ENCODE assay signal across 24 mouse cellular contexts in the genomic region with DNA sequence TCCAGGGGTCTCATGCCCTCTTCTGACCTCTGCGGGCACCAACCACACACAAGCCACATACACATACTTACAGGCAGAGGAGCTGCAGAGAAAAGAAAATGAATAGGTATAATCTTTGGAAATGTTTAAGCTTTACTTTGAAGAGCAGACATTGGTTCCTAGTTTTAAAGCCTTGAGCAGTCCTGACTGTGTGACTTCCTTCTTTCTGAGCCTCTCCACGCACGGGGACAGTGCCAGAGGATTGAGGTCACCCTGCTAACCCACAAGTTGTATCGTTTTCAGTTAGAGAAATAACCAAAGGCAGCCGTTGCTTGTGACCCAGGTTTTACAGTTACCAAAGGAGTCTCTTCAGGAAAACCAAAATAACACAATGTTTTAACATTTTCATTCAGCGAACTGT. TPM values are rescaled to one million over a fixed set of nuclear protein-coding genes. Genes with fewer than 3 reads are reported as not detected.
DNase-seq lines count a peak whose midpoint lies in the region; ATAC-seq and TF ChIP-seq lines count a peak whose summit lies in the region.
"Had no signal": no experiment of that assay in that cellular context is flagged by ENCODE, and none has a peak within 500 bp of the region (broad histone marks: within the 10 kb centered on the region; RNA-seq: fewer than 3 reads in every experiment).

No protein-coding gene starts in this region.

- TF ChIP-seq POLR2A in MEL (IDR thresholded peaks at IDR 0.05; ENCODE audit: control insufficient read depth in 1 of 2, insufficient read depth in 1 of 2, low read depth in 1 of 2, low read length in 2 of 2, poor library complexity in 1 of 2): no peak

- peaks cover 0 to 1% of the 10 kb centered on the region in 2 experiments; a peak in 1 of 4 replicates for H3K36me3 ChIP-seq in MEL (ENCODE audit: control insufficient read depth in 1 of 2, insufficient read depth in 2 of 2, low read length in 2 of 2)
- peaks cover 36% of the 10 kb centered on the region for H3K36me3 ChIP-seq in macrophage (ENCODE audit: inconsistent target)
- H3K36me3 ChIP-seq: forebrain, embryonic 15.5 days had no signal

- H3K27ac ChIP-seq in MEL (ENCODE audit: control insufficient read depth, low read depth, low read length) (peak overlapping the region; percentile 11; the same call in 1 of the 2 replicates), macrophage (peak overlapping the region; percentile 65)
- H3K27ac ChIP-seq: embryonic facial prominence, embryonic 10.5 days; embryonic facial prominence, embryonic 13.5 days; forebrain, embryonic 12.5 days; forebrain, embryonic 15.5 days; hindbrain, embryonic 14.5 days; hindbrain, postnatal 0 days had no signal

- ATAC-seq in common myeloid progenitor, adult 5-6 weeks (replicated peaks; ENCODE audit: low read depth, poor library complexity, severe bottlenecking): peak; percentile 79
- no peak for ATAC-seq in cerebellum, adult (ENCODE audit: insufficient number of reproducible peaks, low FRiP score, low TSS enrichment)
- ATAC-seq: CD4-positive, CD25-positive, alpha-beta regulatory T cell, adult 4 months; forebrain, embryonic 15.5 days; hindbrain, postnatal 0 days; intestine, postnatal 0 days had no signal

- 3% methylated on average over 6 of the region's 6 CpGs for WGBS in macrophage (ENCODE audit: missing documents)

- peak; percentile 57 for DNase-seq in MEL (ENCODE audit: low read depth, low spot score)
- no peak for DNase-seq in cerebellum, postnatal 14 days
- DNase-seq in spleen, postnatal 36 days (ENCODE audit: low spot score in 2 of 2): no peak
- no peak for DNase-seq in layer of hippocampus, adult 9-10 months (ENCODE audit: low spot score)
- DNase-seq: adrenal gland, postnatal 10 days; adrenal gland, postnatal 36 days; cerebellum, adult 18-20 months; cerebellum, adult 9-10 months; cerebellum, postnatal 25 days; embryo, embryonic 11 days; gastrocnemius, postnatal 25 days; heart, adult 11 months had no signal

- TF ChIP-seq RAD21 in MEL (IDR thresholded peaks at IDR 0.05; ENCODE audit: low read depth, low read length): no peak

- no peaks in the 10 kb centered on the region for H3K4me1 ChIP-seq in MEL (ENCODE audit: control insufficient read depth in 1 of 2, insufficient read depth in 2 of 2, low read length in 2 of 2)
- H3K4me1 ChIP-seq: embryonic facial prominence, embryonic 13.5 days had no signal

- no peaks in the 10 kb centered on the region for H3K9me3 ChIP-seq in MEL (replicated peaks; ENCODE audit: insufficient read depth, low read length)
- H3K9me3 ChIP-seq: embryonic facial prominence, embryonic 10.5 days; embryonic facial prominence, embryonic 13.5 days; forebrain, embryonic 12.5 days; forebrain, embryonic 15.5 days had no signal

- H3K4me3 ChIP-seq in MEL (ENCODE audit: control insufficient read depth in 1 of 2, insufficient read depth in 1 of 2, low read depth in 2 of 2, low read length in 2 of 2) (no peak overlapping the region), macrophage (ENCODE audit: inconsistent target) (no peak overlapping the region)
- H3K4me3 ChIP-seq: embryonic facial prominence, embryonic 10.5 days; embryonic facial prominence, embryonic 13.5 days; erythroblast, embryonic 14.5 days; forebrain, embryonic 12.5 days; forebrain, embryonic 15.5 days had no signal

- TF ChIP-seq EP300 in MEL (IDR thresholded peaks at IDR 0.05; ENCODE audit: low read depth in 1 of 2, low read length in 2 of 2): no peak

- H3K9ac ChIP-seq in MEL (ENCODE audit: control insufficient read depth, low read depth, low read length, poor library complexity, severe bottlenecking): no peak overlapping the region
- H3K9ac ChIP-seq: embryonic facial prominence, embryonic 13.5 days; forebrain, embryonic 12.5 days; forebrain, embryonic 15.5 days; hindbrain, embryonic 14.5 days had no signal

- no peak for TF ChIP-seq CTCF in MEL (IDR thresholded peaks at IDR 0.05 in 2 of 3, conservative IDR thresholded peaks at IDR 0.05 in 1 of 3; ENCODE audit: control insufficient read depth in 1 of 3, insufficient read depth in 1 of 3, low read depth in 2 of 3, low read length in 3 of 3, poor library complexity in 1 of 3, severe bottlenecking in 1 of 3)

- H3K27me3 ChIP-seq in MEL (ENCODE audit: control insufficient read depth in 1 of 2, insufficient read depth in 2 of 2, low read length in 2 of 2): no peaks in the 10 kb centered on the region
- H3K27me3 ChIP-seq: embryonic facial prominence, embryonic 13.5 days; forebrain, embryonic 12.5 days; forebrain, embryonic 15.5 days had no signal

- H3K79me2 ChIP-seq in MEL (ENCODE audit: control insufficient read depth, insufficient read depth, low read length, poor library complexity) (no peaks in the 10 kb centered on the region), macrophage (ENCODE audit: inconsistent target) (no peaks in the 10 kb centered on the region)

TF ChIP-seq in MEL, 35 proteins besides CTCF, POLR2A, EP300 and RAD21:
- TF ChIP-seq MAFK (IDR thresholded peaks at IDR 0.05; ENCODE audit: borderline replicate concordance, low read depth, low read length): no peak
- no peak for TF ChIP-seq TAL1 (IDR thresholded peaks at IDR 0.05; ENCODE audit: low read length)
- peak; percentile 65; the same call in 1 of the 2 replicates for TF ChIP-seq ZKSCAN1 (IDR thresholded peaks at IDR 0.05; ENCODE audit: low read depth, low read length)
- no peak for TF ChIP-seq USF2 (IDR thresholded peaks at IDR 0.05; ENCODE audit: borderline replicate concordance in 1 of 2, insufficient read depth in 1 of 2, low read depth in 1 of 2, low read length in 2 of 2)
- no peak for TF ChIP-seq POLR2AphosphoS5 (IDR thresholded peaks at IDR 0.05; ENCODE audit: borderline replicate concordance, low read depth, low read length)
- TF ChIP-seq ZC3H11A (IDR thresholded peaks at IDR 0.05; ENCODE audit: low read depth, low read length): no peak

RNA-seq across cellular contexts. Expression of gene Synj2, which starts 12.0 kb away (rescaled TPM):
- 1.2 and 1.8 TPM in 2 replicates for total RNA-seq in MEL (2012; rRNA removed)
- 1 to 10 TPM in 1 of 2 experiments, not detected in 1; 2.5 TPM for polyA plus RNA-seq in MEL (2012; ENCODE audit: insufficient read depth in 1 of 2, insufficient read length in 2 of 2, low read depth in 1 of 2, low replicate concordance in 2 of 2, missing spikeins in 1 of 2)
- total RNA-seq in common myeloid progenitor, adult 5-6 weeks (2017): 9.5 and 10.3 TPM in 2 replicates
- total RNA-seq in macrophage (2018; cell fraction: chromatin; rRNA removed): 10 to 100 TPM in 23 of 26 experiments, 1 to 10 TPM in 3; 7.5 to 79.6 (median 43.2) TPM
- 10 to 100 TPM in 6 of 26 experiments, 1 to 10 TPM in 20; 3.9 to 11.1 (median 8.9) TPM for total RNA-seq in macrophage (2018; cell fraction: cytosol; rRNA removed)
- 10 to 100 TPM in 20 of 26 experiments, 1 to 10 TPM in 6; 6.4 to 47.9 (median 19.5) TPM for total RNA-seq in macrophage (2018; cell fraction: nucleus; rRNA removed)
- polyA plus RNA-seq in macrophage (2018): 6.0 to 14.0 TPM (median 7.9 TPM) in 3 replicates
- polyA plus RNA-seq: erythroblast, embryonic 14.5 days had no signal
